Comparison of ENCODE assay signal across 9 mouse cellular contexts in genomic region chr13:21919836-21920431, GRCm38 (mm10). TPM values are rescaled to one million over a fixed set of nuclear protein-coding genes. Genes with fewer than 3 reads are reported as not detected.
DNase-seq lines count a peak whose midpoint lies in the region; ATAC-seq and TF ChIP-seq lines count a peak whose summit lies in the region.
"Had no signal": no experiment of that assay in that cellular context is flagged by ENCODE, and none has a peak within 500 bp of the region (broad histone marks: within the 10 kb centered on the region; RNA-seq: fewer than 3 reads in every experiment).

No protein-coding gene starts in this region.

- H3K9me3 ChIP-seq in forebrain, embryonic 12.5 days, result no peaks in the 10 kb centered on the region
- H3K9me3 ChIP-seq in forebrain, embryonic 15.5 days, result no peaks in the 10 kb centered on the region
- H3K9me3 ChIP-seq in stomach, embryonic 14.5 days (ENCODE audit: control insufficient read depth, low read depth, low read length), result no peaks in the 10 kb centered on the region
- H3K9me3 ChIP-seq in stomach, postnatal 0 days (ENCODE audit: control insufficient read depth, low read length), result no peaks in the 10 kb centered on the region
- H3K9me3 ChIP-seq in intestine, embryonic 14.5 days (ENCODE audit: control insufficient read depth, low read length), result no peaks in the 10 kb centered on the region
- no peaks in the 10 kb centered on the region for H3K9me3 ChIP-seq in stomach, embryonic 15.5 days

- DNase-seq in stomach, postnatal 0 days (ENCODE audit: low spot score), result no peak
- DNase-seq in intestine, embryonic 14.5 days (ENCODE audit: low spot score), result peak; percentile 59
- no peak for DNase-seq in right cerebral cortex, postnatal 25 days
- DNase-seq in adrenal gland, adult 2 months, result no peak

- no peaks in the 10 kb centered on the region for H3K36me3 ChIP-seq in forebrain, embryonic 12.5 days (replicated peaks)
- no peaks in the 10 kb centered on the region for H3K36me3 ChIP-seq in forebrain, embryonic 15.5 days
- H3K36me3 ChIP-seq in stomach, embryonic 14.5 days (ENCODE audit: control insufficient read depth, insufficient read depth, low read length), result no peaks in the 10 kb centered on the region
- no peaks in the 10 kb centered on the region for H3K36me3 ChIP-seq in stomach, postnatal 0 days (ENCODE audit: control insufficient read depth, insufficient read depth, low read length)
- H3K36me3 ChIP-seq in intestine, embryonic 14.5 days (ENCODE audit: control insufficient read depth, insufficient read depth, low read length), result no peaks in the 10 kb centered on the region
- H3K36me3 ChIP-seq in stomach, embryonic 15.5 days, result no peaks in the 10 kb centered on the region

- peak overlapping the region; percentile 67; the same call in 1 of the 2 replicates for H3K4me2 ChIP-seq in forebrain, embryonic 12.5 days
- no peak overlapping the region for H3K4me2 ChIP-seq in forebrain, embryonic 15.5 days (replicated peaks)
- no peak overlapping the region for H3K4me2 ChIP-seq in stomach, embryonic 14.5 days (replicated peaks; ENCODE audit: low read depth, low read length)
- H3K4me2 ChIP-seq in stomach, postnatal 0 days (replicated peaks; ENCODE audit: low read depth), result no peak overlapping the region
- no peak overlapping the region for H3K4me2 ChIP-seq in intestine, embryonic 14.5 days (ENCODE audit: low read length)
- peak overlapping the region; percentile 75; the same call in 1 of the 2 replicates for H3K4me2 ChIP-seq in stomach, embryonic 15.5 days

- no peak overlapping the region for H3K9ac ChIP-seq in forebrain, embryonic 12.5 days
- no peak overlapping the region for H3K9ac ChIP-seq in forebrain, embryonic 15.5 days (replicated peaks)
- no peak overlapping the region for H3K9ac ChIP-seq in stomach, embryonic 14.5 days (replicated peaks; ENCODE audit: low read depth, low read length)
- no peak overlapping the region for H3K9ac ChIP-seq in stomach, postnatal 0 days (ENCODE audit: low read length)
- H3K9ac ChIP-seq in intestine, embryonic 14.5 days (ENCODE audit: low read length), result no peak overlapping the region
- no peak overlapping the region for H3K9ac ChIP-seq in stomach, embryonic 15.5 days

- no peak for ATAC-seq in forebrain, embryonic 12.5 days (ENCODE audit: low FRiP score)
- no peak for ATAC-seq in forebrain, embryonic 15.5 days (replicated peaks)
- no peak for ATAC-seq in stomach, embryonic 14.5 days (ENCODE audit: insufficient number of reproducible peaks, insufficient read depth, low FRiP score, low read depth)
- ATAC-seq in stomach, postnatal 0 days (ENCODE audit: low FRiP score, low TSS enrichment), result no peak
- ATAC-seq in intestine, embryonic 14.5 days (replicated peaks; ENCODE audit: low FRiP score, low TSS enrichment, low read depth), result no peak
- no peak for ATAC-seq in stomach, embryonic 15.5 days (ENCODE audit: insufficient read depth, low FRiP score, low read depth)

- no peak for TF ChIP-seq EP300 in stomach, postnatal 0 days (optimal IDR thresholded peaks at IDR 0.05)

- peaks cover 45% of the 10 kb centered on the region for H3K27me3 ChIP-seq in forebrain, embryonic 12.5 days
- H3K27me3 ChIP-seq in forebrain, embryonic 15.5 days, result peaks cover 43% of the 10 kb centered on the region
- no peaks in the 10 kb centered on the region for H3K27me3 ChIP-seq in stomach, embryonic 14.5 days (ENCODE audit: control insufficient read depth, insufficient read depth, low read length)
- H3K27me3 ChIP-seq in stomach, postnatal 0 days (ENCODE audit: control insufficient read depth, insufficient read depth, low read length), result no peaks in the 10 kb centered on the region
- peaks cover 17% of the 10 kb centered on the region for H3K27me3 ChIP-seq in intestine, embryonic 14.5 days (replicated peaks; ENCODE audit: control insufficient read depth, insufficient read depth, low read length)
- peaks cover 13% of the 10 kb centered on the region; the same call in 1 of the 2 replicates for H3K27me3 ChIP-seq in stomach, embryonic 15.5 days (replicated peaks)
- H3K27me3 ChIP-seq: Patski had no signal

- WGBS in forebrain, embryonic 12.5 days, result 7% methylated on average over 11 of the region's 11 CpGs
- 5% methylated on average over 11 of the region's 11 CpGs for WGBS in forebrain, embryonic 15.5 days
- WGBS in stomach, embryonic 14.5 days, result 5% methylated on average over 11 of the region's 11 CpGs
- 18% methylated on average over 11 of the region's 11 CpGs for WGBS in stomach, postnatal 0 days
- WGBS in intestine, embryonic 14.5 days, result 11% methylated on average over 11 of the region's 11 CpGs
- 7% methylated on average over 11 of the region's 11 CpGs for WGBS in stomach, embryonic 15.5 days

- no peak for TF ChIP-seq CTCF in stomach, postnatal 0 days (IDR thresholded peaks at IDR 0.05; ENCODE audit: low read depth)

- no peak overlapping the region for H3K27ac ChIP-seq in forebrain, embryonic 12.5 days
- no peak overlapping the region for H3K27ac ChIP-seq in forebrain, embryonic 15.5 days (replicated peaks)
- H3K27ac ChIP-seq in stomach, embryonic 14.5 days (ENCODE audit: low read length), result no peak overlapping the region
- H3K27ac ChIP-seq in stomach, postnatal 0 days (replicated peaks), result no peak overlapping the region
- no peak overlapping the region for H3K27ac ChIP-seq in intestine, embryonic 14.5 days (ENCODE audit: low read depth)
- no peak overlapping the region for H3K27ac ChIP-seq in stomach, embryonic 15.5 days

- H3K4me3 ChIP-seq in forebrain, embryonic 12.5 days (replicated peaks), result no peak overlapping the region
- H3K4me3 ChIP-seq in forebrain, embryonic 15.5 days, result no peak overlapping the region
- H3K4me3 ChIP-seq in stomach, embryonic 14.5 days (ENCODE audit: low read depth, low read length), result 0 out of 2 replicates have a peak overlapping the region, but pooled peaks have one; percentile 43
- no peak overlapping the region for H3K4me3 ChIP-seq in stomach, postnatal 0 days (ENCODE audit: low read depth, low read length)
- 0 out of 2 replicates have a peak overlapping the region, but pooled peaks have one; percentile 48 for H3K4me3 ChIP-seq in intestine, embryonic 14.5 days (ENCODE audit: low read depth, low read length)
- no peak overlapping the region for H3K4me3 ChIP-seq in stomach, embryonic 15.5 days (replicated peaks)

- peaks cover 13% of the 10 kb centered on the region; the same call in 1 of the 2 replicates for H3K4me1 ChIP-seq in forebrain, embryonic 12.5 days
- peaks cover 11% of the 10 kb centered on the region; the same call in 1 of the 2 replicates for H3K4me1 ChIP-seq in forebrain, embryonic 15.5 days
- H3K4me1 ChIP-seq in stomach, embryonic 14.5 days (ENCODE audit: control insufficient read depth, insufficient read depth, low read length), result no peaks in the 10 kb centered on the region
- H3K4me1 ChIP-seq in stomach, postnatal 0 days (replicated peaks; ENCODE audit: control insufficient read depth, insufficient read depth), result 0 out of 2 replicates have a peak, but pooled peaks cover 2% of the 10 kb centered on the region
- H3K4me1 ChIP-seq in intestine, embryonic 14.5 days (replicated peaks; ENCODE audit: control insufficient read depth, insufficient read depth, low read length), result 0 out of 2 replicates have a peak, but pooled peaks cover 7% of the 10 kb centered on the region
- H3K4me1 ChIP-seq in stomach, embryonic 15.5 days, result 0 out of 2 replicates have a peak, but pooled peaks cover 4% of the 10 kb centered on the region

RNA-seq across cellular contexts. Expression of gene Zfp184, which starts 25.0 kb away (rescaled TPM):
- polyA plus RNA-seq in forebrain, embryonic 12.5 days (2016; fragmentation: Nextera tagmentation; extraction: Ambion mirVana), result 24.5 and 26.7 TPM in 2 replicates
- 23.6 and 24.7 TPM in 2 replicates for polyA plus RNA-seq in forebrain, embryonic 15.5 days (2015; fragmentation: Nextera tagmentation; extraction: Ambion mirVana)
- 16.5 and 16.8 TPM in 2 replicates for polyA plus RNA-seq in stomach, embryonic 14.5 days (2014; fragmentation: Nextera tagmentation; extraction: Ambion mirVana)
- polyA plus RNA-seq in stomach, postnatal 0 days (2015; fragmentation: Nextera tagmentation; extraction: Ambion mirVana), result 1.4 and 1.6 TPM in 2 replicates
- polyA plus RNA-seq in intestine, embryonic 14.5 days (2014; fragmentation: Nextera tagmentation; extraction: Ambion mirVana), result 9.8 and 13.8 TPM in 2 replicates
- polyA plus RNA-seq in stomach, embryonic 15.5 days (2015; fragmentation: Nextera tagmentation; extraction: Ambion mirVana), result 7.8 and 8.5 TPM in 2 replicates
- total RNA-seq in adrenal gland, adult 2 months (2021), result 1 to 10 TPM; 1.7 to 1.9 TPM
- polyA plus RNA-seq in adrenal gland, adult 2 months (2012; rRNA removed), result 0.26 and 0.35 TPM in 2 replicates

Comparison
In these comparisons a context has a peak if more than half of its experiments do, and no peak if none do; other contexts are left out.
1. H3K4me2 ChIP-seq: peak in forebrain, embryonic 12.5 days (single experiment) and stomach, embryonic 15.5 days (single experiment); none in forebrain, embryonic 15.5 days (single experiment), stomach, embryonic 14.5 days (single experiment), stomach, postnatal 0 days (single experiment) and intestine, embryonic 14.5 days (single experiment).
2. H3K4me3 ChIP-seq: peak in stomach, embryonic 14.5 days (single experiment) and intestine, embryonic 14.5 days (single experiment); none in forebrain, embryonic 12.5 days (single experiment), forebrain, embryonic 15.5 days (single experiment), stomach, postnatal 0 days (single experiment) and stomach, embryonic 15.5 days (single experiment).